23 mouse cellular contexts compared by ENCODE assay signal in genomic region chr1:190123404-190123803, GRCm38 (mm10). TPM values are rescaled to one million over a fixed set of nuclear protein-coding genes. Genes with fewer than 3 reads are reported as not detected.
"Had no signal": no experiment of that assay in that cellular context is flagged by ENCODE, and none has a peak within 500 bp of the region (broad histone marks: within the 10 kb centered on the region; RNA-seq: fewer than 3 reads in every experiment).

No protein-coding gene starts in this region.

- DNase-seq: kidney, postnatal 25 days; left cerebral cortex, postnatal 4 days; liver, postnatal 0 days; lung, embryonic 14.5 days; right cerebral cortex, adult 18-20 months; right cerebral cortex, postnatal 14 days; right cerebral cortex, postnatal 4 days; thymus, adult 2 months; thymus, postnatal 14 days; thymus, postnatal 4 days had no signal

- H3K4me2 ChIP-seq: limb, embryonic 12.5 days; limb, embryonic 15.5 days; liver, embryonic 11.5 days; lung, embryonic 14.5 days; midbrain, embryonic 12.5 days; midbrain, embryonic 15.5 days; neural tube, embryonic 12.5 days; neural tube, embryonic 15.5 days had no signal

- H3K9ac ChIP-seq: limb, embryonic 12.5 days; limb, embryonic 15.5 days; liver, embryonic 14.5 days; liver, postnatal 0 days; lung, embryonic 14.5 days; midbrain, embryonic 12.5 days; midbrain, embryonic 15.5 days; neural tube, embryonic 12.5 days; neural tube, embryonic 15.5 days had no signal

- H3K4me1 ChIP-seq: limb, embryonic 15.5 days had no signal

- H3K27me3 ChIP-seq: limb, embryonic 15.5 days; midbrain, embryonic 12.5 days; midbrain, embryonic 15.5 days; neural tube, embryonic 12.5 days; neural tube, embryonic 15.5 days had no signal

- H3K27ac ChIP-seq: kidney, postnatal 0 days; limb, embryonic 12.5 days; limb, embryonic 15.5 days; liver, embryonic 14.5 days; macrophage; midbrain, embryonic 12.5 days; midbrain, embryonic 15.5 days; neural tube, embryonic 12.5 days; neural tube, embryonic 15.5 days; stomach, postnatal 0 days had no signal

- ATAC-seq: liver, postnatal 0 days; lung, postnatal 0 days; midbrain, embryonic 15.5 days had no signal

- H3K36me3 ChIP-seq: limb, embryonic 12.5 days; limb, embryonic 15.5 days; midbrain, embryonic 15.5 days; neural tube, embryonic 15.5 days had no signal

- H3K9me3 ChIP-seq: limb, embryonic 12.5 days; limb, embryonic 15.5 days; midbrain, embryonic 12.5 days; midbrain, embryonic 15.5 days; neural tube, embryonic 12.5 days; neural tube, embryonic 15.5 days had no signal

- H3K4me3 ChIP-seq: limb, embryonic 12.5 days; limb, embryonic 15.5 days; midbrain, embryonic 12.5 days; midbrain, embryonic 15.5 days; neural tube, embryonic 12.5 days; neural tube, embryonic 15.5 days had no signal

RNA-seq across cellular contexts. Expression of gene Prox1, which starts 47.1 kb away (rescaled TPM):
- total RNA-seq: megakaryocyte, adult 5-6 weeks had no signal
